In the genomic region with DNA sequence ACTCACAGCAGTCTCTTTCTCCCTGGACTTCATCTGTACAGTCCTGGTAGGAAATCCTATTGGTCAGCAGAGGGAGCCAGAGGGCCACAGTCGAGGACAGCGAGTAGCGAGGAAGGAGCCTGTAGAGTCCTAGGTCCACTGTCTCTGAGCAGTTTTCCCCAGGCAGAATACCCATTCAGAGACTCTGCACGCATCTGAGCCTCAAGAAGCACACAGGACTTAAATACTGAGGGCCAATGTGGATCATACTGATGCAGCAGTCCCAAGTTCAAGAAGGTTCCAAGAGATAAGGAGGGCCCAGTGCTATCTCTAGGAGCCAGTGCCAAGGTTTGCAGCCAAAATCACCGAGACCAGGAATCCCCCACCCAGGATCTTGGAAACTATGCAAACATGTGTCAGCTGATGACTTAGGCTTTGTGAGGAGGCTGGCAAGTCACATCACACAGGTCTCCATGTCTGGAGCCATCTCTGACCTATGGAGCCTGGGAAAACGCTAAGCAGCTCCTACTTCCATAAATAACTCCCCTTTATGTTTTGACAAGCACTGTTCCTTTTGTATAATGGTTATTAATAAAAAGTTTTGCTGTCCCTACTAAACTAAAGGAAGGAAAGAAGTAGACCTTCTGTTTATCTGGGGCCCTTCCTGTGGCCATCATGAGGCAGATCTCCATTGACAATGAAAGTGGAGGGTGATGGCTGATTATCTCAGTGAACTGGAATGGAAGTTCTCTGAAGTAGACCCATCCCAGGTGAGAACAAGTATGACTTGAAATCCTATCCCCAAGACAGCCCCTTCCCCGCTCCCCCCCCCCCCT, we compare ENCODE assay signal across 8 mouse cellular contexts. TPM values are rescaled to one million over a fixed set of nuclear protein-coding genes. Genes with fewer than 3 reads are reported as not detected.
DNase-seq lines count a peak whose midpoint lies in the region; ATAC-seq and TF ChIP-seq lines count a peak whose summit lies in the region.

No protein-coding gene starts in this region.

- ATAC-seq in Patski, result peak; percentile 70
- peak; percentile 68 for ATAC-seq in hindbrain, embryonic 13.5 days (ENCODE audit: low FRiP score)

- TF ChIP-seq CTCF in Patski (IDR thresholded peaks at IDR 0.05), result no peak

- 0 out of 2 replicates have a peak overlapping the region, but pooled peaks have one; percentile 40 for H3K27ac ChIP-seq in hindbrain, embryonic 13.5 days

- CTCF ChIA-PET in Patski (lab: Charles Lee), result interaction anchor here (1.4 to 2.3 kb wide), 2 partner anchors 22 to 70 kb away, joined by 5 to 7 read pairs; no protein-coding TSS in a partner anchor

- no peak overlapping the region for H3K9ac ChIP-seq in hindbrain, embryonic 13.5 days

- H3K4me2 ChIP-seq in hindbrain, embryonic 13.5 days, result no peak overlapping the region

- in situ Hi-C loops in Patski (cut with MboI; ENCODE audit: low pct_unique_long_range_greater_than_20kb), result loop anchor here (5.0 to 10.0 kb wide), 3 partner anchors 54 to 227 kb away; no protein-coding TSS in a partner anchor

- POLR2A ChIA-PET in Patski (lab: Charles Lee), result no interaction called here

- WGBS in hindbrain, embryonic 13.5 days, result 35% methylated on average over 7 of the region's 7 CpGs

- H3K36me3 ChIP-seq in hindbrain, embryonic 13.5 days, result peaks cover 17% of the 10 kb centered on the region

- no peak overlapping the region for H3K4me3 ChIP-seq in hindbrain, embryonic 13.5 days

- H3K27me3 ChIP-seq in Patski, result no peaks in the 10 kb centered on the region
- H3K27me3 ChIP-seq in hindbrain, embryonic 13.5 days, result no peaks in the 10 kb centered on the region

- no peak for DNase-seq in Patski (ENCODE audit: low read depth, low spot score)
- peak; percentile 93 to 94 for DNase-seq in cerebellum, postnatal 14 days
- peak; percentile 61 to 82 for DNase-seq in frontal cortex, postnatal 14 days (ENCODE audit: low spot score in 2 of 2)
- peak; percentile 78 to 89 for DNase-seq in layer of hippocampus, postnatal 14 days (ENCODE audit: low spot score in 2 of 2)
- DNase-seq in lung, postnatal 14 days, result peak; percentile 93
- peak; percentile 80 for DNase-seq in retina, adult 2 months (ENCODE audit: low read depth, low spot score)
- peak; percentile 60 to 62 for DNase-seq in thymus, postnatal 36 days

- peaks cover 59% of the 10 kb centered on the region for H3K4me1 ChIP-seq in hindbrain, embryonic 13.5 days (replicated peaks)

- no peaks in the 10 kb centered on the region for H3K9me3 ChIP-seq in hindbrain, embryonic 13.5 days

RNA-seq across cellular contexts. Expression of gene Tmcc2, which starts 23.2 kb away (rescaled TPM):
- 12.2 TPM for polyA plus RNA-seq in Patski (2021)
- 24.6 and 25.7 TPM in 2 replicates for polyA plus RNA-seq in hindbrain, embryonic 13.5 days (2015; fragmentation: Nextera tagmentation; extraction: Ambion mirVana)
- 100 to 1,000 TPM; 191 to 192 TPM for total RNA-seq in layer of hippocampus, postnatal 14 days (2021)

RNA-seq across cellular contexts. Expression of gene Dstyk, which starts 49.5 kb away (rescaled TPM):
- 26.8 TPM for polyA plus RNA-seq in Patski (2021)
- polyA plus RNA-seq in hindbrain, embryonic 13.5 days (2015; fragmentation: Nextera tagmentation; extraction: Ambion mirVana), result 10.0 and 10.3 TPM in 2 replicates
- total RNA-seq in layer of hippocampus, postnatal 14 days (2021), result 10 to 100 TPM; 35.5 to 38.0 TPM

RNA-seq across cellular contexts. Expression of gene Nuak2, which starts 52.0 kb away (rescaled TPM):
- 110 TPM for polyA plus RNA-seq in Patski (2021)
- polyA plus RNA-seq in hindbrain, embryonic 13.5 days (2015; fragmentation: Nextera tagmentation; extraction: Ambion mirVana), result 17.6 and 22.5 TPM in 2 replicates
- total RNA-seq in layer of hippocampus, postnatal 14 days (2021), result 1 to 10 TPM; 1.7 to 2.8 TPM
